Mouse (Mus musculus) right cerebral cortex, postnatal 25 days (tissue): ENCODE results near the gene Eif3b.

Experiments
- DNase-seq: peaks from one replicate; pipeline ENCODE4 v3.0.0; 2022

The Eif3b gene

DNA sequence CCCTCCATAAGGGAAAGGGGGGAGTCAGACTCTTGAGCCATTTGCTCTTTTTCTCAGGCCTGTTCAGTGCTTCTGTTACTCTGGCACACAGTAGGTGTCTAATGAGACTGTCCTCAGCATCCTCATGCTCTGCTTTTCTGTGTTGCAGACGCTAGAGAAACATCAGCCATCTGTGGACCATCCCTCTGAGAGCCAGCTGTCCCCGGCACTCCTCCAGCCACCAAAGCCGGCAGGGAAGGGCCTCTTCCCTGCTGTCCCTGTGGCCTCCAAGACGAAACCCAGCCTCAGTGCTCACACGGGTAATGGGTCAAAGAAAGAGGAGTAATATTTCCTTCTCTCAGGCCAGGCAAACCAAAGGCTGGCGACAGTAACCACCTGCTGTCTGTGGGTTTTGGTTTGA lies 72.0 kb downstream of the Eif3b start:
- no peak for DNase-seq

DNA sequence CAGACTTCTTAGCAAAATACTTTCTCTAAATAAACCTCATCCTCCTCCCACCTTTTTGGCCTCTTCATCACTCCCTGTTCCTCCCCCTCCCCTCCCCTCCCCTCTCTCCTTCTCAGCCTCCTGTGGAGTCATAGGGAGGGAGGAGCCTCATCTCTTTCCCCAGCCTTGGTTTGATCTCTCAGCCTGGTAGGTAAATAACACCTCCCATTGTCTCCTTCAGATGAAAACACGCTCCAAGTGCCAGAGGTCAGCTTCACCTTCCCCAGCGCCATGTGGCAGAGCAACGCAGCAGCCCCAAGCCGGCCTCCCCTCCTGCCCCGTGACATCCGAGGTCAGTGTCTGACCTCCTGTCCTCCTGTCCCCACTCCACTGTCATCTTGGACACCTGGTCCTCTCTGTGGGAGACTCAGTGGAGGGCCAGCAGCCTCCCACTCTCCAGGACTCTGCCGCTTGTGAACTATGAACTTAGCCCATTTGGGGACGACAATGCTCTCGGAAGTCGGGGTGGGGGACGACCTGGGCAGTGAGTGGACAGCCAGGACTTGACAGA lies 73.6 kb downstream of the Eif3b start:
- DNase-seq = no peak
